Mouse (Mus musculus) kidney, postnatal 25 days (tissue): Measurements from ENCODE around the gene Ntrk2.
A peak's percentile ranks its signal among the peaks of the same experiment; 100 is the strongest.

Source experiments
- DNase-seq, 2 experiments: peaks; one replicate each; pipeline ENCODE4 v3.0.0; 2021; ENCODE audit warnings: mixed read lengths in 2 of 2

The Ntrk2 gene

DNA sequence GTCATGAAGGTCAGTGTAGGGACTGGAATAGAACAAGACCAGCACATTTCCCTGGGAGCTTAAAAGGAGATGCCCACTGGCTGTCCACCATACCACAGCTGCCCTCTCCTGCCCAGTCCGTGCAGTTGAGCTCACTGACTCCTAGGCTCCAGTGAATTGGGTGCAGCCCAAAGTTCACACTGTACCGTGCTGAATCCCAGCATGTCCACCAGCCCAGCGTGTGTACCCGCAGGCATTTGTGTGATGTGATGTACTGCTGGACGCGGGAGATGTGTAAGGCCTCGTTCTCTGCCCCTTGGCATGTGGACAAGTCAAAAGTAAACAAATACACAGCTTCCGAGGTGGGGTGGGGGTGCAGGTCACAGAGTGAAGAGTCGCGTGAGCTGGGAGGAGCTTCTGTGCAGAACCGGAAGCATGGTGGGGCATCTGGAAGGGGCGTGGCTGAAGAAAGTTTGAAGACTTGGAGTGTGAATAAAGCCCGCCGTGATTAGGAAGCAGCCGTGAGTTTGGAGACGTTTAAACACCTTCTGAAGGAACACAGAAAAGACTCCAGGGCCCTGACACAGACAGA is 121.4 kb downstream of the Ntrk2 start:
- no peak for DNase-seq

DNA sequence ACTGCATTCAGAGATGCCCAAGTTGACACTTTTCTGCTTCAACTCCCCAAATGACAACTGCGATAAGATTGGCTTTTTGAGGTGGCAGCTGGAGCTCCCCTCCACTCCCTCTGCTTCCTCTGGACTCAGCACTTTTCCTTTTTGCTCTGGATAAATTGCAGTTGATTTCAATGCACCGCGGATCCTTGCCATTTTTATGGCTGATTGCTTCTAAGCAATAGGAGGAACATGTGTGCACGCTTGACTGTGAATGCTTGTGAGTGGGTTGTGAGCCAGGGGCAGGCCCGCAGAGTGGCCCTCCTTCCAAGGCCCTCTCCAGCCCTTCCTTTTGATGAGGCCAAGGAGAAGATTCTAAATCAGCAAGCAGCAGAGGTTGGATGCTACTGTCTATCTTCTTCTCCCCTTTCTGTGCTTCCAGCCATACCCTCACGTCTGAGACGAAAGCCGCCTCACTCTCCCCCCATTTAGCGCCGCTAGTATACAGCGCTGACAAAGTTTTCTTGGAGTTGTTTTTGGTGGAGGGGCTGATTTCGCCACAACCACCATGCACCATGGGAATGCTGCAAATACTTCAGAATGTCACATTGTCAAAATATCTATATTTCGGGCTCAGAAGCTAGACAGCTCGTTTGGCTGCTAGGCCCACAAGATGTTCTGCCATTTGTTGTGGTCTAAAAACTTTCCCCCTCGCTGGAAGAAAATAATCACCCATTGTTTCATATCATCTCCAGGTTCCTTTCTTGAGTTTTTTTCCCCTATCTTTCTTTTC is 122.5 kb downstream of the Ntrk2 start:
- no peak for DNase-seq

DNA sequence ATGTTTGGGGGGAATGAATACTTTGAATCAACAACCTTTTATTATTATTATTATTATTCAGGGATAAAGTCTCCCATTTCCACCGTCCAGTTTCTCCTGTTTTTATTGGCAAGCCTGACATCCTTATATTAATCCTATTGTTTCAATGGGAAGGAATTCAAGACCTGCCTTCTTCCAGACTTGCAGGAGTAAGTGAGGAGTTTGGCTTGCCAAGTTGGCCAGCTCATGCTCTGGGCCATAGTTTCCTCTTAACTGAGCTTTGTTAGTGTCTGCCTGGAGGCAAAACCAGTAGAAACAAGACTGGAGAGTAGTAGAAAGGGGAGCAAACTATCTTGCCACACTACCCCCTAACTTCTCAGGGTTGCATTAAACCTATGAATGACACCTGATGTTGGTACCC is 123.8 kb downstream of the Ntrk2 start:
- DNase-seq: no peak

DNA sequence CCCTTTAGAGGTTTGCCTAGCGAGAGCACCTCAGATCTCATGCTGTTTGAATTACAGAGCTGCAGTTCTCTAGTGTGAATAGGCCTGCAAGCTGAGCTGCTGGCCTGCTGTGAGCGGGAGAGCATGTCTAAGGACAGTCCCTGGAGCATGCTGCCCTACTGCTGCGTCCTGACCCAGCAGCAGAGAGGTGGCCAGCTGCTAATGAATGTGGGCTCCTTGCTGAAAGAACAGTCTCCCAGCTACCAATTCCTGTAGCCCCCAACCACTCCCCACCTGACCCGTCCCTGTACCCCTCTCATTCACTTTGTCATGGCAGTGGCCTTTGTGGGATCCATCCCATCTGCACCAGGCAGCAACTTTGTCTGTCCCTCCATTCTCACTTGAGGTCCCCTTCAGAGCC is 126.8 kb downstream of the Ntrk2 start:
- DNase-seq: no peak

DNA sequence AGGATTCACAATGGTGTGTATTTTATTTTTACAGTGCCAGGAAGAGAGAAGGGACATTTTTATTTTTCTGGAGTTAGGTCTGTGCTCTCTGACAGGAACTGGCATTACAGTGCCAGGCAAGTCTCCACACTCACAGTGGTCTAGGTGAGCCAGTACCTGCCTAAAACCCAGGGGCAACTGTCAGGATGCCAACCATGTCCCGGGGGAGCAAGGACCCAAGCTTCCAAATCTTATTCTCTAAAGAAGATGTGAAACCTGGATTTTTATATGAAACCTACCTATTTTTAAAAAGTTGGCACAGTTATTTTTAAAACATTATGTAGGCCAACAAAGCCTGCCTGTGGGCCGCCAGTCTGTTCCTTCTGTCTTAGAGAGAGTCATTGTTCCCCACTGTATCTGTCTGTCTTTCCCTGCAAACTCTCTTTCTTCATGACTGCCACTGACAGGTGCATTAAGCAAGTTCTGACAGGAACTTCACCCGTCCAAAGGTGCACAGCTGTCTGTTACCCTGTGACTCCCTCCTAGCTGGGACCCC is 128.3 kb downstream of the Ntrk2 start:
- DNase-seq: no peak

DNA sequence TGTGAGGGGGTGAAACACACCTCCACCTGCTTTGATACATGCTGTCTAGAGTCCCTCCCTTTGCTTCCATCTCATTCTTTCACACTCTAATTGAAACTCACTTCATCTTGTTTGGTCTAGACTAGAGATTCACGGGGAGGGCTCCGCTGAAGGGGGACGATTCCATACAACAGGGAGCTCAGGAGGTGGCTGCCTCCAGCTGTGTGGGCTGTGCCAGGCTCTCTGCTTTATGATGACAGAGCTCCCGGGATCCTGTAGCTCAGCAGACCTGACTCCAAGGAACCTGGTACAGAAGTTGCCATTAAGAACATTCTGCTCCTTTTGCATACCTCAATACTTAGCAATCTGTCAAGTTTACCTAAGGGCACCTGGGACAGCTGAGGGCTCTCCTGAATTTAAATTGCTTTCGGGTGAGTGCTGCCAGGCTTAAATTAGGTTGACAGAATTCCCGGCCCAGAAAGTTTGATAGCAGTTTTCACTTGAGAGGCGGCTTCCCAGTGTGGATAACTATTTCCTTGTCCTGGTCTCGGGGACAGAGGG is 129.7 kb downstream of the Ntrk2 start:
- DNase-seq: no peak

DNA sequence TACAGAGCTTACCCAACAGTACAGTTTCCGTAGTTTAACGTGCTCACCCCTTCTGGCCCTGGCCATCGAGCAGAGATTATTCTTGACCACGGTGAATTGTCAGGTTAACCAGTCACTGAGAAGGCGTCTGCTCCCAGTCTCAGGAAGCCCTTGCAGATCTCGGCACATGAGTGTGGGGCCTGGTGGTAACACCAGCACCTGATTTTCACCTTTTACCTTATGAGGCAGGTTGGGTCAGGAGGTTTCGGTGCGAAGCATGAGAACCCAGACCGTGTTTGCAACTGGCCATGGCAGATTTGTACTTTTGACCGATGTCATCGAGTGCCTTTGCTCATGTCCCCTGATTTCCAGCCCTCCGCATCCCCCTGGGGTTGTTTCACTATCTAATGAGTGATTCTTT is 131.5 kb downstream of the Ntrk2 start:
- DNase-seq: no peak

DNA sequence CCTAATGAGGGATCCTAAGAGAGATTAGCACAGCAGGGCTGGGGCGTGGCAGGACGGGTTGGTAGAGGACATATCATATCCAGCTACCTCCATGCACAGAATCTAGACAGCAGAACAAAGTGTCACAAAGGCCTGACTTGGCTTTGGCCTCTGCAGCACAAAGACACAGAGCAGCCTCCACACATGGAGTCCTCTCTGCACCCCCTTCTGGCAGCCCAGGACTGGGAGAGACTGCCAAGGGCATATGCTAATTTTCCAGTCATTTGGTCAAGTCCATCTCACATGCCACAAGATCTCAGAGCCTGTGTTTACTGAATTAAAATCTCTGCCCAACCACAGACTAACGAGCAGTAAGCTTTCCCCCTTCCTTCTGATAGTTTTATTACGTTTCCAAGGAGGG is 132.1 kb downstream of the Ntrk2 start:
- DNase-seq: peak in 1 of 2 experiments; percentile 13

DNA sequence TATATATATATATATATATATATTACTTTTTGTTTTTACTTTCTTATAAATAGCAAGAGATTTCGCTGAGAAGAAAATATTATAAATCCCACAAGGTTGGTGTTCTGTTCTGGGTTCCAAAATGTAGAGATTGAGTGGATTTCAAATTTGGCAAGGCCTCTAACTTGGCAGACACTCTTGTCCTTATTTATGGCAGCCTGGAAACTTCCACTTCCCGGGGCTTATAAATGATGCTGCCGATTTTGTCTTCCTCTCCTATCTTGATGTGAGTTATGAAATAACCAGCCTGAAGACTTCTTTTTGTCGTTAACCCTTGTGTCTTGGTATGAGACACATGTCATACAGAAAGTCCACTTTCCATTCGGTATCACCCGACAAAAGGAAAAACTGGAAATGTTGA is 133.8 kb downstream of the Ntrk2 start:
- no peak for DNase-seq

DNA sequence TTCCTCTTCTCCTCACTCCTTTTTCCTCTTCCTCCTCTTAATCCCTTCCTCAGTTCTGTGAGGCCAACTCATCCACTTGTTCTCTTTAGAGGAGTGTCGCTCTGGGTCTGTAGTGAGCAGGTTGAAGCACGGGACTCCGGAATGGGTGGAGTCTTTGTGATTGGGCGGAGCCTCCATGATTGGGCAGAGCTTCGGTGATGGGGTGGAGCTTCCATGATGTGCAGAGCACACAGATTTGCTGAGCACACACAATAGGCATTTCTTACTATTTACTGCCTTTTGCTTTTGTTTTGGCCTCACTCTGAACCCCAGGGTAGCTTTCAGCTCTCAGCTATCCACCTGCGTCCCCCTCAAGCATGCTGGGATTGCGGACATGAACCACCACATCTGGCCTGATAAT is 134.4 kb downstream of the Ntrk2 start:
- DNase-seq: no peak

DNA sequence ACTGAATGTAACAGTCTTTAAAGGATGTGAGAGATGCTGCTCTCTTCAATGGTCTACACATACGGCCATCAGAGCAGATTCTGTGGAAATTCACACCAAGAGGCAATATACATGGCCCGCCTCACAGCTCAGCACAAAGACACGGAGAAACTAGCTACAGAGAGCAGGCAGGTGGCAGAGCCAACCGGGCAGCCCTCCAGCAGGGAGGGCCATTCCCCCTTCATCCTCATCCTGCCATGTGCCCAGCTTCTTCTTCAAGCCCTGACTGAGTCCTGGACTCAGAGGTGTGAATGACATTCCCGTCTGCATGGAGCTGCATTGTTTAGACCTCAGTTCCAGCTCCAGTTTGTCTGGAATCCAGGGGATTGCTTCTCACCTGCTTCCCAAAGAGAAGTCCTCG is 139.4 kb downstream of the Ntrk2 start:
- DNase-seq: no peak

DNA sequence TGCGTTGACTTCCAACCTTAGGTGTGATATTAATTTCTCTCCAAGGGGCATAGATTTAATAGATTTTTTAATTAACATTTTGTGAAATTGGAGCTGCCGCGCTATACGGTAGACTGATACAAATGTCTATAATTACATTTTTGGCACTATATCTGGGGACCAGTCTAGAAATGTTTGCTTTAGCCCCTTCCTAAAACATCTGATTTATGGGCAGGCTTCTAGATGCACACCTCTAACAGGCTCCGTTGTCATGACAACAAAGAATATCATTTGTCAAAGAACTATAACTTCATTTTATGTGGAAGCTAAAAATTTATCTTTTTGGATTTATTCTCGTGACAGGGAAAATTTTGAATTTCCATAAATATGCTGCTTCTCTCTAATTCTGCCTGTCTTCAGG is 140.2 kb downstream of the Ntrk2 start:
- no peak for DNase-seq

DNA sequence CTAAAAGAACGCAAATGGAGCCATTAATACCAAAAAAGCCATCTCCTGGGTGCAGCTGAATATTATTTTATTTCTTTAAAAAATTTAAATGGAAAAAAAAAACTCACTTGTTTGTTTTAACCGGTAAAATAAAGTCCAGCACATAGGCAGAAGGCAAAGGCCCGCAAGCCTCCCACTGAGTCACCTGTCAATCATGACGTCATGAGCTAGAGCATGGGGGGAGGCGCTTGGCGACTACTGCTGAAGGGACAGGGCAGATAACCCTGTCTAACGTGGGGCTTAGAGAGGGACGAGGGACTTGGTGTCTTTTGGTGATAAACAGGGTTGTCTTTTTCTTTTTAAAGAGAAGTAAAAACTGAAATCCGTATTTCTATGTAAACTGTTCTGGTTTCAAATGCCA is 140.7 kb downstream of the Ntrk2 start:
- DNase-seq: no peak

DNA sequence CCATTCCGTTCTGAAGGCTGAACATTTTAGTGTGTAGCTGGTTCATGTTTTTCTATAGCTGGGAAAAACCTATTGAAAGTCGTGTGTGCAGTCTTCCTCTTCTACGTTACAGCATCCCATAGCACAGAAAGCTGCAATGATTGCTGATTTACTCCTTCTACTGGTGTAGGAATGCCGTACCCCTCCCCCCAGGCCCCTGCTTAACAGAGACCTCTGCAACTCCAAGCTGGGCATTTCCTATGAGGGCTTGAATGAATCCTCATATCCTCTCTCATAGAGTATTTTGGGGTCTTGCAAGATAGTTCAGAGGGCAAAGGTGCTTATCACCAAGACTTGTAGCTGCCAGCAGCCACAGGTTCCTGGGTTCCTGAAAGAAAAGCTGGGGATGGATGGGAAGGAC is 148.0 kb downstream of the Ntrk2 start:
- no peak for DNase-seq

DNA sequence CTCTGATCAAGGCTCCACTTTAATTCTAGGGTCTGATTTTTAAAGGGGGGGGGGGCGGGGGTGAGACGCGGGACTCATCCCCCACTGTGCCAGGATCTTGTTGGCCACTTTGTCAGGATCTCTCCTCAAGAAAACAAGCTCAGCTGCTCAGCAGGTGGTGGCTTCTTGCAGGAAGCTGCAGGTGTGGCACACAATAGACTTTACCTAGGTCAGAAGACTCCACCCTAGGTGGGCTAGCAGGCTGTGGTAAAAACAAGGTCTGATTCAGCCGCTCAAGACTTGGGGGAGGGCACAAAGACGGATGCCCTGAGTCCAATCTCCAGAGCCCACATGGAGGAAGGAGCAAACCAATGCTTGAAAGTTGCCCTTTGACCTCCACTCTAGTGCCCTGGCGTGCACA is 148.4 kb downstream of the Ntrk2 start:
- no peak for DNase-seq

DNA sequence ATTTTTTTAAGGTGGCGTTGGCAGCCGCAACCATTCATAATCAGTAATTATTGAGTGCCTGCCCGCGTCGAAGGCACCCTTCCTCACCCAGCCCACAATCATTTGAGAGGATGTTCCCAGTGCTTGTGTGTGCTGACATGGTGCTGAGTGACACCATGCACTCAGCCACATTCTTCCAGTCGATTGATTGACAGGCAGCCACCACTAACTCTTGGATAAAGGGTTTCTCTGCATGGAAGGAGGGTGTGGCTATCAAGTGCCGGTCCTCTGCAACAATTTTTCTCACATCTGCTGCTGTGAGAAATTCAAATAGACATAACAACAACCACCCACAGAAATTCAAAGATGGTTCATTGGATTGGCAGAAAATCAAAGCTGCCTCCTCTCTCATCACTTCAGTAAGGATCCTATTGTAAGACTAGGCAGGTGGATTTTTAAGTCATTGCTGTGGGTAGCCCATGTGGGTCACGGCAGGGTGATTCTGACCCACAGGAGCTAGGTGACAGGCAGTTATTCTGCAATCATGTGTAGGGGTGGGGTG is 148.9 kb downstream of the Ntrk2 start:
- DNase-seq: no peak

DNA sequence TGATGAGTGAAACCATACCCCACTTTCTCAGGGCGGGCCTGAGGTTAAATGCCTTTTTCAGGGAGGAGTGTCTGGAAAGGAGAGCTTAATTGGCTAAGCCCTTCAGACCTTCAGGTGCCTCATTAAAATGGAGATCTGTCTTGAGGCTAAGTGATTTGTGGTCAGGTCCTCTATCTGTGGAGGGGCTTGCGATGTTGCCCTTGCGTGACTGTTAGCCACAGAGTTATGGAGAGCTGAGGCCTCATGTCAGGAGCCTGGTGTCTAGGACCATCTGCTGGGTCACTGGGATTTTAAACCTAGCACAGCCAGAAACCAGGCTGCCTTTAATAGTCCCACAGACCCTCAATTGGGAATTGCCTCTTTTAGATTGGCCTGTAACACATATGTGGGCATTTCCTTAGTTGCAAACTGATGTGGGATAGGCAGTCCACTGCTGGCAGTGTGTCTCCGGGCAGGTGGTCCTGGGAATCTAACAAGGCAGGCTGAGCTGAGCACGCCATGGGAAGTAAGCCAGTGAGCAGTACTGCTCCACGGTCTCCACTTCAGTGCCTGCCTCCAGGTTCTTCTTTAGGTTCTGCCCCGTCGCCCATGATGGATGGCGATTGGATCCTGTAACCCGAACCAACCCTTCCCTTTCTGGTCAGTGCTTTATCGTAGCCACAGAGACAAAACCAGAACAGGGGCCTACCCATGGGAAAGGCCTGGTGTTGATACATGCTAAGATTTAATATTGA is 152.0 kb downstream of the Ntrk2 start:
- no peak for DNase-seq

DNA sequence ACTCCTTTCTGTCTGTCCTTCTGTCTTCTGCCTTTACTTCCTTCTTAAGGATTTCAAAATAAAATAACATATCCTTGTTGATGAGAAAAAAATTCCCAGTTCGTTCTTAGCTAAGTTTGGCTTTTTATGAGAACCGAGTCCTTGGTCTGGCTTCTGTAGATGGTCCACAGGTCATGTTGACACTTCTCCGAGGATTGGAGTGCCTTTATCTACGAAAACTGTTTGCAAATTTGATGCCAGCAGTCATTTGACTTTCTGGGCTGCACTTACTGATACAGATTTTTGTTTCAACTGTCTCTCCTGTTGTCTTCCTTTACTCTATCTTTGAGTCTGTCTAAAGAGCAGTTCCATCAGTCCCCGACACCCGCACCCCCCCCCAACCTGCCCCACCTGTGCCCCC is 154.0 kb downstream of the Ntrk2 start:
- DNase-seq: no peak

DNA sequence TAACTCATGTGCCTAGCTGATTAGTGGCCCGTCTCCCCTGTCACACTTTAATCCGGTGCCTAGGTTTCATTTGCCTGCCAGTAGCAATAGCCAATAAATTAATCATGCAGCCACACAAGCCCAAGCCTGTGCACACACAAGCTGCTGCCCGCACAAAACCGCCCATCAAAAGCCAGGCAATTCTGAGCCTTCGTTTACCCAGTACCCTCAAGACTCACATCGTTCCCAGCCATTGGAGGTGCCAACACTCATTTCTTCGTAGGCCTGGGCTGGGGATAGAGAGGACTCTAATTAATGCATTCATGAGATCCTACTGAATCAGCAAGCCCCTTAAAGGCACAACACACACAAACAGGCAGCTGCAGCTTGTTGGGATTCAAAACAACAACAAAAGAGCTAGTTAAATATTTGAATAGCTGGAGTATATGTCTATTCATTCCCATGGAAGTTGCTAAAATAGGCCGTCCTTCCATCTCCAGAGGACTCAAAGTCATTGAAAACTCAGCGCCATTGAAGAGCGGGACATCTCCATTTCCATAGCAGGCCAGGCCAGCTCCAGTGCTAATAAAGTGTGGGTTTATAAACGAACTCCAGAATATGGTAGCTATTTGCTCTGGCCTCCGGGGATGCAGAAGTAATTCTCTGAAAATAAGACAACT is 158.5 kb downstream of the Ntrk2 start:
- DNase-seq: no peak

DNA sequence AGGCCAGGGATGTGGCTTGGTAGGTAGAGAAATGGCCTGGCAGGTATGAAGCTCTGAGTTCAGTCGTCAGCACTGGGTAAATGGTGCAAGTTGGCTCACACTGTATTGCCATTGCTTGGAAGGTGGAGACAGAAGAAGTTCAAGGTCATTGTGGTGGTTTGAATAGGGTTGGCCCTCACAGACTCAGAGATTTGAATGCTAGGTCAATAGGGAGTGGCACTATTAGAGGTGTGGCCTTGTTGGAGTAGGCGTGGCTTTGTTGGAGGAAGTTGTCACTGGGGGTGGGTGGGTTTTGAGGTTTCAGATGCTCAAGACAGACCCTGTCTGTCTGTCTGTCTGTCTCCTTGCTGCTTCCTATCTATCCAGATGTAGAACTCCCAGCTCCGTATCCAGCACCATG is 159.5 kb downstream of the Ntrk2 start:
- DNase-seq: no peak

DNA sequence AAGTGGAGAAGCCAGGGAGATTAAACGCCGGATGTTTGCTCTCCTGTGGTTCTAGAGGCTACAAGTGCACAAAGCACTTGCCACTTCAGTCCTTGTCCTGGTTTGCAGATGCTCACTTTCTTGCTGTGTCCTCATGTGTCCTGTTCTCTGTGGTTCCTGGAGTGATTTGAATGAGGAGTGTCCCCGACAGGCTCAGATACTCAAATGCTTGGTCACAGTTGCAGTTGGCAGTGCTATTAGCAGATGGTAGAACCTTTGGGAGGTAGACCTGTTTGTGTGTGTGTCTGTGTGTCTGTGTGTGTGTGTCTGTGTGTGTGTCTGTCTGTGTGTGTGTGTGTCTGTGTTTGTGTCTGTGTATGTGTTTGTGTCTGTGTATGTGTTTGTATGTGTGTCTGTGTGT is 160.1 kb downstream of the Ntrk2 start:
- no peak for DNase-seq

DNA sequence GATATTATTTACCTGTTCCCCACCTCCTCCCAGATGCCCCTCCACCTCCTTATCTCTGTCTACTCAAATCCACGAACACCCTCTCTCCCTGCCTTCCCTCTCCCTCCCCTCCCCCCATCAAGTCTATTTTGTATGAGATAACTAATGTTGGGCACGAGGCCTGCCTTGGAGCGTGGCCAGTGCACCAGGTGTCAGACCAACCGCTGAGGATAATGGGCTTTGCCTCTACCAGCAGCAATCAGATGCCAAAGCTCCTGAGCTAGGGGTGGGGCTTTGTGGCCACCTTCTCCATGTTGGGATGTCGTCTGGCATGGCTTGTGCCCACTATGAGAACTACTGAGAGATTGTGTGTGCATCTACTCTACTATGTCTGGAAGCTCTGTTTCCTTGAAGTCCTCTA is 161.8 kb downstream of the Ntrk2 start:
- no peak for DNase-seq

DNA sequence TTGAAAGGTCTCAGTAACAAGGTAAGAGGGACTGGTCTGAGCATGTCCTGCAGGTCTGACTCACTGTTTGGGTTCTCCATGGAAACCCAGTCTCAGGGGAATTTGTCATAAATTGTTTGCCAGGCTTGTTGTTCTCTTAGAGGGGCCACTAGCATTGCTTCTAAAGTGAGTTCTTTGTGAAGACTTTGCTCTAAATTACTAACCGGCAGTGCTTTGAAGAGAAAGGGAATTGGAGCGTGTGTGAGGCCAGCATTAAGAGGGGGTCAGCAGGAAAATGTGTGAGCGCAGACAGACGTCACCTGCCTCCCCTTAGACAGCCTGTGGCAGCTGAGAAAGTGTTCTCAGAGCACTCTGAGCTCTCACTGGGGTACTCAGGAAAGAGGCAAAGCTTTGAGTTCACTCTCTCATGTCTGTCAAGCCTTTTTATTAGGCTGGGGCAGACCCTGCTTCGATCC is 165.1 kb downstream of the Ntrk2 start:
- no peak for DNase-seq
